Mouse (Mus musculus) liver, embryonic 14.5 days (tissue): ENCODE data around the gene Hoxc13. TPM values are rescaled to one million over a fixed set of nuclear protein-coding genes. Genes with fewer than 3 reads are reported as not detected.
A peak's percentile ranks its signal among the peaks of the same experiment; 100 is the strongest.

Experiments used
- ATAC-seq: fragments of 200-750 bp; cut with Nextera tagmentation; 2 replicates; pipeline ENCODE4 v1.8.0; 2017; ENCODE audit warnings: moderate number of reproducible peaks, mild to moderate bottlenecking, moderate library complexity; ENCODE audit not compliant: insufficient read depth
- DNase-seq, 3 experiments: peaks; one replicate each; pipeline ENCODE4 v3.0.0-alpha.2; 2012 to 2013; ENCODE audit warnings: low read depth in 3 of 3, low spot score in 3 of 3
- H3K27ac ChIP-seq: fragments of 300-500 bp; sonication (generic); 2 replicates; pipeline ENCODE4 v1.5.1; 2014; ENCODE audit warnings: moderate library complexity, mild to moderate bottlenecking, control low read depth, inconsistent platforms
- H3K27me3 ChIP-seq: fragments of 300-500 bp; sonication (generic); 2 replicates; pipeline ENCODE4 v1.6.1; 2014; ENCODE audit warnings: mild to moderate bottlenecking, low read length, moderate library complexity; ENCODE audit not compliant: control insufficient read depth, insufficient read depth
- H3K36me3 ChIP-seq: fragments of 300-500 bp; sonication (generic); replicated peaks from 2 replicates; pipeline ENCODE4 v1.6.1; 2014; ENCODE audit warnings: low read depth; ENCODE audit not compliant: control insufficient read depth, insufficient read depth
- H3K4me1 ChIP-seq, 2 experiments: fragments of 200-500 bp in 1 of 2; fragments of 300-500 bp in 1 of 2; sonication (generic) in 1 of 2; replicated peaks; 2 replicates each; pipeline ENCODE4 v1.6.1; 2012 to 2014; ENCODE audit warnings: antibody characterized with exemption in 1 of 2, inconsistent platforms in 1 of 2, low read length in 1 of 2; ENCODE audit not compliant: control insufficient read depth in 2 of 2, insufficient read depth in 2 of 2
- H3K4me2 ChIP-seq: fragments of 300-500 bp; sonication (generic); 2 replicates; pipeline ENCODE4 v1.6.1; 2014; ENCODE audit warnings: low read depth, mild to moderate bottlenecking, control low read depth, moderate library complexity
- H3K4me3 ChIP-seq, 2 experiments: fragments of 200-500 bp in 1 of 2; fragments of 300-500 bp in 1 of 2; sonication (generic) in 1 of 2; 2 replicates each; pipeline ENCODE4 v1.5.1; 2012 to 2014; ENCODE audit warnings: low read depth in 2 of 2, low read length in 2 of 2, mild to moderate bottlenecking in 2 of 2, control low read depth in 1 of 2, inconsistent platforms in 1 of 2, moderate library complexity in 1 of 2; ENCODE audit not compliant: insufficient read depth in 1 of 2
- H3K9ac ChIP-seq: fragments of 300-500 bp; sonication (generic); replicated peaks from 2 replicates; pipeline ENCODE4 v1.6.1; 2014; ENCODE audit warnings: mild to moderate bottlenecking, control low read depth, moderate library complexity
- H3K9me3 ChIP-seq: fragments of 300-500 bp; sonication (generic); 2 replicates; pipeline ENCODE4 v1.6.1; 2016; ENCODE audit warnings: low read length, mixed read lengths; ENCODE audit not compliant: control insufficient read depth
- CTCF ChIP-seq: IDR thresholded peaks from 2 replicates; pipeline ENCODE4 v1.5.1; 2016; ENCODE audit warnings: antibody characterized with exemption, low read depth, control low read depth
- EP300 ChIP-seq: IDR thresholded peaks from 2 replicates; pipeline ENCODE4 v1.6.1; 2016; ENCODE audit warnings: antibody characterized with exemption, low read depth
- WGBS: fragments of 180-500 bp; shearing (Covaris S2); extraction: QIAGEN DNeasy Blood & Tissue Kit; methylation state at CpG from one replicate; pipeline ENCODE4 v1.1.7; 2014; ENCODE audit not compliant: insufficient replicate concordance; 5-methylcytosine and 5-hydroxymethylcytosine counted together
- polyA plus RNA-seq, 2 experiments: library from polyadenylated mRNA; depleted of rRNA in 1 of 2; stranded (reverse) in 1 of 2; unstranded in 1 of 2; fragments of >200 nt; fragmentation: Nextera tagmentation in 1 of 2; extraction: Ambion mirVana in 1 of 2; gene quantifications; 2 replicates each; pipeline versions ENCODE4 v1.2.1 to v1.2.3; 2012 to 2014

Gene Hoxc13
- polyA plus RNA-seq, 2 experiments = not detected

- no peaks in the 10 kb centered on the region for H3K4me1 ChIP-seq
- TF ChIP-seq CTCF (no peak), EP300 (no peak)
- H3K4me2 ChIP-seq = no peak overlapping the region
- H3K27me3 ChIP-seq = peaks cover 100% of the 10 kb centered on the region
- 3% methylated on average over 34 of the region's 34 CpGs for WGBS
- DNase-seq = no peak
- no peak overlapping the region for H3K4me3 ChIP-seq
- H3K36me3 ChIP-seq = no peaks in the 10 kb centered on the region
- no peaks in the 10 kb centered on the region for H3K9me3 ChIP-seq
- no peak overlapping the region for H3K27ac ChIP-seq
- H3K9ac ChIP-seq = no peak overlapping the region
- ATAC-seq = no peak
These were observed 18.6 kb downstream of the Hoxc13 start for GRCm38 (mm10) chr15:102939256-102940155.

GRCm38 (mm10) chr15:102942739-102943467 is 22.0 kb downstream of the Hoxc13 start:
- Histone ChIP-seq H3K9me3 (no peaks in the 10 kb centered on the region), H3K4me2 (no peak overlapping the region), H3K9ac (no peak overlapping the region), H3K27me3 (peaks cover 99% of the 10 kb centered on the region), H3K4me3 (no peak overlapping the region), H3K4me1 (no peaks in the 10 kb centered on the region), H3K36me3 (no peaks in the 10 kb centered on the region), H3K27ac (no peak overlapping the region)
- DNase-seq = no peak
- ATAC-seq = no peak
- no peak for TF ChIP-seq EP300
- peak; percentile 27; the same call in 1 of the 2 replicates for TF ChIP-seq CTCF
- WGBS = under 1% methylated on average over 53 of the region's 53 CpGs

DNA sequence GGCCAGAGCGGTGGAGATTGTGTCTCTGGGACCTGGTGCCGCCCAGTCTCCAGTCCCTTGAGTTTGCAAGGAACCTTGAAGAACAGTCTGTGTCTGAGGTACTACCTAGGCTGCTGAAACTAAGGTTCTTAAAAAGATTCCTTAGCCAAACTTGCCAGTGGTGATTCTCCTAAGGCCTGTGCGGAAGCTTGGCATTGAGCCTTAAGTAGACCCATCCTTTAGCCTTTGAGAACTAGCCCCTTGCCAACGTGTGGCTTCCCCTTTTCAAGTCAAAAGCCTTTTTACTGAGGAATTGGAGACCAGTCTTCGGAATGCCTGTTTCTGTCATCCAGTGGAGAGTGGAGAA is 22.5 kb downstream of the Hoxc13 start:
- ATAC-seq = no peak
- H3K27me3 ChIP-seq = peaks cover 99% of the 10 kb centered on the region
- no peaks in the 10 kb centered on the region for H3K4me1 ChIP-seq
- no peak overlapping the region for H3K9ac ChIP-seq
- H3K27ac ChIP-seq = no peak overlapping the region
- H3K4me2 ChIP-seq = no peak overlapping the region
- TF ChIP-seq EP300 (no peak), CTCF (no peak)
- WGBS = under 1% methylated on average over 5 of the region's 5 CpGs
- no peaks in the 10 kb centered on the region for H3K9me3 ChIP-seq
- DNase-seq = no peak
- H3K4me3 ChIP-seq = no peak overlapping the region
- no peaks in the 10 kb centered on the region for H3K36me3 ChIP-seq

DNA sequence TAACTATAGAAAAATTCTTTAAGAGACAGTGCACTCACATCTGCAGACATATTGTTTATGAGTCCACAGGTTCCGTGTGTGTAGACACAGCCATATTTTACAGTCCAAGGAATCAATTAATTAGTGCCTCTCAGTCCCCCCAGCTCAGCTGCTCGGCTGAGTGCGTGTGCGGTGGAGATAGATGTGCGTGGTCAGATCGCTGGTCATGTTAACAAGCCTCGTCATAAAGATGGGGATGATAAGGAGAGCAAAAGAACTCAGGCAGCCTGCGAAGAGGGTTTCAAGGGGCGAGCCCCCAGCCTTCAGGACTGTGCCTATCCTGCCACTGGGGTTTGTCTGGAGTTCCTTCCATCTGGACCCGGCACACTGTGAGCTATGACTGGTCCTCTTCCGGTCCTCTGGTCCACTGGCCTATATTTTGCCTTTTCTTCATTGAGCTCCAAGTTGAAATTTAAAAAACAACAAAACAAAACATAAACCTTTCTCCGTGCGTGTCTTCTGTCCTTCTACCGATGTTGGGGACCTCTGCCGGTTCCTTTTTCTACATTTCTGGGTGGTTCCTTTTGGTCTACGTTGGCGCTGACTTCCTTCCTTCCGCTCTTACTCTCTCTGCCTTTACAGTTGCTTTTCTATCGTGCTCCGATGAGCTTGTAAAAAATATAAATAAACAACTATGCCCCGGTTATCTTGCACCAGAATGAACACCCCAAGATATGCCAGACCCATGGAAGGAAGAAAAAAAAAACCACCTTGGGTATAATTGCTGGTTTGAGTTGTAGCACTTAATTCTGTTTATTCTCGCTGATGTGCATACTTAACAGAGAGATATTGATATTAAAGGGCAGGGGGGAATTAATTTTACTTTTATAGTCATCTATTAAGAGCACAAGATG is 24.5 kb downstream of the Hoxc13 start:
- TF ChIP-seq EP300 (no peak), CTCF (no peak)
- H3K36me3 ChIP-seq = no peaks in the 10 kb centered on the region
- H3K9ac ChIP-seq = no peak overlapping the region
- no peak for ATAC-seq
- no peak for DNase-seq
- H3K27ac ChIP-seq = no peak overlapping the region
- 7% methylated on average over 22 of the region's 22 CpGs for WGBS
- H3K4me1 ChIP-seq = no peaks in the 10 kb centered on the region
- peaks cover 98% of the 10 kb centered on the region for H3K27me3 ChIP-seq
- H3K9me3 ChIP-seq = no peaks in the 10 kb centered on the region
- H3K4me3 ChIP-seq = no peak overlapping the region
- no peak overlapping the region for H3K4me2 ChIP-seq
